In the genomic region with DNA sequence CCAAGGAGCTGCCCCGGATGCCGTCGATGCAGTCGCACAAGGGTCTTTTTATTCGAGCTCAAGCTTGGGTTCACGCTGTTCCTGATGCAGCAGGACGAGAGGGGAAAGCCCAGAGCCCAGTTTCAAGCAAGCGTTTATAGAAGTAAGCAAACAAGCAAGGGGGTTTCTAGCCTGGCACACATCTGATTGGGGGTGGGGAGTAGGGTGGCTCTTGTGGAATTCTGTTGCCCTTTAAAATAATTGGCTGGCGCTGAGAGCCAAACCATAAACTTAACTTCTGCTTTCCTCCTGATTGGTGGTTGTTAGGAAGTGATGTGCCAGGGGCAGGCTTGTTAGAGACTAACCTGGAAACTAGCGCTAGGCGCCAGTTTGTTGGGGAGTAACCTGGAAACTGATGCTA, we compare ENCODE assay signal across 17 mouse cellular contexts. TPM values are rescaled to one million over a fixed set of nuclear protein-coding genes. Genes with fewer than 3 reads are reported as not detected.
DNase-seq lines count a peak whose midpoint lies in the region; ATAC-seq lines count a peak whose summit lies in the region.
"Had no signal": no experiment of that assay in that cellular context is flagged by ENCODE, and none has a peak within 500 bp of the region (broad histone marks: within the 10 kb centered on the region; RNA-seq: fewer than 3 reads in every experiment).

A gene (minus strand): TSS at position 101 of the 400 bp plus-strand sequence.

- no peak for ATAC-seq in midbrain, embryonic 16.5 days
- ATAC-seq: intestine, postnatal 0 days; liver, embryonic 12.5 days had no signal

- H3K4me3 ChIP-seq in midbrain, embryonic 16.5 days (ENCODE audit: low read depth, low read length): no peak within 1 kb of the TSS; the same call in 1 of the 2 replicates
- H3K4me3 ChIP-seq: heart, adult 2 months; hindbrain, embryonic 12.5 days; liver, embryonic 12.5 days; megakaryocyte, embryonic 14.5 days had no signal

- peaks cover 4% of the 10 kb centered on the region; the same call in 1 of the 2 replicates for H3K4me1 ChIP-seq in midbrain, embryonic 16.5 days (ENCODE audit: control insufficient read depth, insufficient read depth, low read length)
- H3K4me1 ChIP-seq: hindbrain, embryonic 12.5 days; liver, embryonic 12.5 days had no signal

- 0 out of 2 replicates have a peak within 1 kb of the TSS, but pooled peaks have one; percentile 5 for H3K27ac ChIP-seq in midbrain, embryonic 16.5 days (ENCODE audit: low read length)
- H3K27ac ChIP-seq: heart, adult 2 months; hindbrain, embryonic 12.5 days; liver, embryonic 12.5 days had no signal

- H3K4me2 ChIP-seq in midbrain, embryonic 16.5 days (ENCODE audit: low read length): peak within 1 kb of the TSS; percentile 31
- H3K4me2 ChIP-seq: hindbrain, embryonic 12.5 days; liver, embryonic 12.5 days had no signal

- no peaks in the 10 kb centered on the region for H3K36me3 ChIP-seq in midbrain, embryonic 16.5 days (ENCODE audit: control insufficient read depth, insufficient read depth, low read length)
- H3K36me3 ChIP-seq: hindbrain, embryonic 12.5 days; liver, embryonic 12.5 days had no signal

- no peaks in the 10 kb centered on the region for H3K9me3 ChIP-seq in midbrain, embryonic 16.5 days (replicated peaks; ENCODE audit: control insufficient read depth, low read length, poor library complexity, severe bottlenecking)
- H3K9me3 ChIP-seq: hindbrain, embryonic 12.5 days; liver, embryonic 12.5 days; megakaryocyte, embryonic 14.5 days had no signal

- no peaks in the 10 kb centered on the region for H3K27me3 ChIP-seq in midbrain, embryonic 16.5 days (ENCODE audit: control insufficient read depth, insufficient read depth, low read depth, low read length)
- H3K27me3 ChIP-seq: hindbrain, embryonic 12.5 days; liver, embryonic 12.5 days; megakaryocyte, embryonic 14.5 days had no signal

- 0 out of 2 replicates have a peak within 1 kb of the TSS, but pooled peaks have one; percentile 20 for H3K9ac ChIP-seq in midbrain, embryonic 16.5 days (ENCODE audit: low read depth, low read length)
- H3K9ac ChIP-seq: hindbrain, embryonic 12.5 days; liver, embryonic 12.5 days had no signal

- intact Hi-C loops in left cerebral cortex, postnatal 14 days (cut with DNase I): no loop called here
- intact Hi-C loops in left cerebral cortex, postnatal 25 days (cut with DNase I): no loop called here

- no peak for DNase-seq in gastrocnemius, postnatal 10 days
- no peak for DNase-seq in gastrocnemius, adult 8-10 months (ENCODE audit: low spot score in 2 of 2)
- DNase-seq in left cerebral cortex, postnatal 14 days (ENCODE audit: low spot score in 2 of 2): no peak
- DNase-seq in left cerebral cortex, postnatal 25 days (ENCODE audit: low spot score in 2 of 2): no peak
- no peak for DNase-seq in layer of hippocampus, postnatal 14 days (ENCODE audit: low spot score in 2 of 2)
- no peak for DNase-seq in adrenal gland, adult (ENCODE audit: inconsistent age in 2 of 2, low spot score in 1 of 2)
- DNase-seq in frontal cortex, postnatal 36 days (ENCODE audit: low spot score in 2 of 2): no peak
- DNase-seq: cerebellum, postnatal 36 days; heart, adult 2 months; kidney, postnatal 10 days had no signal

- WGBS in midbrain, embryonic 16.5 days: 68% methylated on average over 11 of the region's 11 CpGs

RNA-seq across cellular contexts. Expression of the gene that starts here (rescaled TPM):
- 10 to 100 TPM; 25.3 to 28.8 TPM for total RNA-seq in gastrocnemius, postnatal 10 days (2021)
- total RNA-seq in gastrocnemius, adult 8-10 months (2022): 1 to 10 TPM; 1.3 to 2.8 (median 1.7) TPM
- total RNA-seq in left cerebral cortex, postnatal 14 days (2021): 10 to 100 TPM; 10.0 to 11.4 TPM
- 1 to 10 TPM; 7.8 to 9.9 TPM for total RNA-seq in left cerebral cortex, postnatal 25 days (2021)
- total RNA-seq in layer of hippocampus, postnatal 14 days (2021): 10 to 100 TPM; 14.2 to 16.2 TPM
- 1.5 and 2.0 TPM in 2 replicates for polyA plus RNA-seq in midbrain, embryonic 16.5 days (2015; fragmentation: Nextera tagmentation; extraction: Ambion mirVana)
- polyA plus RNA-seq: C2C12; small intestine, adult 2 months had no signal
